Mouse (Mus musculus): ENCODE data around the gene Plekha5. TPM values are rescaled to one million over a fixed set of nuclear protein-coding genes. Genes with fewer than 3 reads are reported as not detected.

Gene Plekha5
- 4.8 and 6.3 TPM in 2 replicates for polyA plus RNA-seq (2015; fragmentation: Nextera tagmentation; extraction: Ambion mirVana)

- under 1% methylated on average over 18 of the region's 65 CpGs for WGBS (ENCODE audit: insufficient replicate concordance)
- H3K27ac ChIP-seq: peak within 1 kb of the TSS; percentile 50
- peak; percentile 9 for DNase-seq
These were observed at the start of gene Plekha5 for GRCm38 (mm10) chr6:140423846-140424200. Gene Plekha5 (plus strand): TSS chr6:140424054.

GRCm38 (mm10) chr6:140375671-140376070, 48.2 kb upstream of the Plekha5 start:
- Histone ChIP-seq H3K27ac (no peak overlapping the region), H3K36me3 (no peaks in the 10 kb centered on the region), H3K9ac (no peak overlapping the region), H3K27me3 (no peaks in the 10 kb centered on the region), H3K9me3 (replicated peaks) (no peaks in the 10 kb centered on the region), H3K4me1 (replicated peaks) (no peaks in the 10 kb centered on the region), H3K4me3 (replicated peaks) (no peak overlapping the region), H3K4me2 (no peak overlapping the region)
- 59% methylated on average over 4 of the region's 4 CpGs for WGBS (ENCODE audit: insufficient replicate concordance)
- ATAC-seq (ENCODE audit: low read depth) (no peak), DNase-seq (no peak)

More at GRCm38 (mm10) chr6:140423846-140424200, at the start of gene Plekha5:
- Histone ChIP-seq H3K4me3 (replicated peaks) (peak within 1 kb of the TSS; percentile 74), H3K9ac (peak within 1 kb of the TSS; percentile 78), H3K4me2 (peak within 1 kb of the TSS; percentile 77), H3K27me3 (peaks cover 26% of the 10 kb centered on the region), H3K9me3 (replicated peaks) (no peaks in the 10 kb centered on the region), H3K36me3 (0 out of 2 replicates have a peak, but pooled peaks cover 3% of the 10 kb centered on the region), H3K4me1 (replicated peaks) (peaks cover 5% of the 10 kb centered on the region; the same call in 1 of the 2 replicates)
- ATAC-seq (ENCODE audit: low read depth): peak; percentile 90

- no peak for ATAC-seq (ENCODE audit: low read depth)
- H3K27me3 ChIP-seq: no peaks in the 10 kb centered on the region
- no peaks in the 10 kb centered on the region for H3K36me3 ChIP-seq
- no peaks in the 10 kb centered on the region for H3K9me3 ChIP-seq (replicated peaks)
- H3K4me2 ChIP-seq: no peak overlapping the region
- H3K9ac ChIP-seq: no peak overlapping the region
- no peak overlapping the region for H3K27ac ChIP-seq
- no peak overlapping the region for H3K4me3 ChIP-seq (replicated peaks)
- DNase-seq: no peak
- 28% methylated on average over 2 of the region's 2 CpGs for WGBS (ENCODE audit: insufficient replicate concordance)
- H3K4me1 ChIP-seq (replicated peaks): no peaks in the 10 kb centered on the region
These were observed 43.3 kb upstream of the Plekha5 start for GRCm38 (mm10) chr6:140380588-140380987.

- no peak overlapping the region for H3K27ac ChIP-seq
- ATAC-seq (ENCODE audit: low read depth) (no peak), DNase-seq (no peak)
- H3K4me1 ChIP-seq (replicated peaks): no peaks in the 10 kb centered on the region
- H3K36me3 ChIP-seq: no peaks in the 10 kb centered on the region
- H3K27me3 ChIP-seq: no peaks in the 10 kb centered on the region
- no peak overlapping the region for H3K4me3 ChIP-seq (replicated peaks)
- no peaks in the 10 kb centered on the region for H3K9me3 ChIP-seq (replicated peaks)
- no peak overlapping the region for H3K4me2 ChIP-seq
- WGBS (ENCODE audit: insufficient replicate concordance): 67% methylated on average over 8 of the region's 8 CpGs
- H3K9ac ChIP-seq: no peak overlapping the region
These were observed 42.7 kb upstream of the Plekha5 start for GRCm38 (mm10) chr6:140381162-140381561.

GRCm38 (mm10) chr6:140383580-140384400, 40.1 kb upstream of the Plekha5 start:
- no peaks in the 10 kb centered on the region for H3K9me3 ChIP-seq (replicated peaks)
- no peaks in the 10 kb centered on the region for H3K27me3 ChIP-seq
- H3K27ac ChIP-seq: no peak overlapping the region
- H3K4me3 ChIP-seq (replicated peaks): no peak overlapping the region
- no peak for DNase-seq
- no peak overlapping the region for H3K4me2 ChIP-seq
- no peaks in the 10 kb centered on the region for H3K4me1 ChIP-seq (replicated peaks)
- ATAC-seq (ENCODE audit: low read depth): no peak
- WGBS (ENCODE audit: insufficient replicate concordance): 68% methylated on average over 10 of the region's 10 CpGs
- H3K36me3 ChIP-seq: no peaks in the 10 kb centered on the region
- no peak overlapping the region for H3K9ac ChIP-seq

- H3K4me2 ChIP-seq: no peak overlapping the region
- ATAC-seq (ENCODE audit: low read depth) (no peak), DNase-seq (no peak)
- H3K4me3 ChIP-seq (replicated peaks): no peak overlapping the region
- no peak overlapping the region for H3K9ac ChIP-seq
- H3K4me1 ChIP-seq (replicated peaks): no peaks in the 10 kb centered on the region
- no peaks in the 10 kb centered on the region for H3K36me3 ChIP-seq
- no peaks in the 10 kb centered on the region for H3K27me3 ChIP-seq
- no peaks in the 10 kb centered on the region; the same call in 1 of the 2 replicates for H3K9me3 ChIP-seq (replicated peaks)
- WGBS (ENCODE audit: insufficient replicate concordance): 80% methylated on average over 7 of the region's 7 CpGs
- no peak overlapping the region for H3K27ac ChIP-seq
These were observed 27.2 kb upstream of the Plekha5 start for GRCm38 (mm10) chr6:140396687-140397086.

- WGBS (ENCODE audit: insufficient replicate concordance): 69% methylated on average over 13 of the region's 13 CpGs
- Histone ChIP-seq H3K27ac (no peak overlapping the region), H3K9ac (no peak overlapping the region), H3K9me3 (replicated peaks) (no peaks in the 10 kb centered on the region), H3K4me3 (replicated peaks) (no peak overlapping the region), H3K27me3 (no peaks in the 10 kb centered on the region), H3K4me1 (replicated peaks) (no peaks in the 10 kb centered on the region), H3K36me3 (no peaks in the 10 kb centered on the region), H3K4me2 (no peak overlapping the region)
- ATAC-seq (ENCODE audit: low read depth): no peak
- no peak for DNase-seq
These were observed 21.0 kb upstream of the Plekha5 start for GRCm38 (mm10) chr6:140402766-140403310.

GRCm38 (mm10) chr6:140411996-140412395, 11.9 kb upstream of the Plekha5 start:
- Histone ChIP-seq H3K4me2 (no peak overlapping the region), H3K27me3 (no peaks in the 10 kb centered on the region), H3K9ac (no peak overlapping the region), H3K27ac (no peak overlapping the region), H3K36me3 (no peaks in the 10 kb centered on the region), H3K9me3 (replicated peaks) (no peaks in the 10 kb centered on the region), H3K4me3 (replicated peaks) (no peak overlapping the region), H3K4me1 (replicated peaks) (no peaks in the 10 kb centered on the region)
- WGBS (ENCODE audit: insufficient replicate concordance): 63% methylated on average over 3 of the region's 3 CpGs
- ATAC-seq (ENCODE audit: low read depth) (no peak), DNase-seq (no peak)

- peak overlapping the region; percentile 78 for H3K9ac ChIP-seq
- DNase-seq: no peak
- peak overlapping the region; percentile 77 for H3K4me2 ChIP-seq
- peak overlapping the region; percentile 74 for H3K4me3 ChIP-seq (replicated peaks)
- ATAC-seq (ENCODE audit: low read depth): no peak
- 12% methylated on average over 29 of the region's 29 CpGs for WGBS (ENCODE audit: insufficient replicate concordance)
- H3K27me3 ChIP-seq: peaks cover 26% of the 10 kb centered on the region
- H3K36me3 ChIP-seq: no peaks in the 10 kb centered on the region
- H3K4me1 ChIP-seq (replicated peaks): peaks cover 5% of the 10 kb centered on the region; the same call in 1 of the 2 replicates
- no peak overlapping the region; the same call in 1 of the 2 replicates for H3K27ac ChIP-seq
- H3K9me3 ChIP-seq (replicated peaks): no peaks in the 10 kb centered on the region
These were observed 611 bp upstream of the Plekha5 start for GRCm38 (mm10) chr6:140423041-140423845.

GRCm38 (mm10) chr6:140424201-140424990, 542 bp downstream of the Plekha5 start:
- Histone ChIP-seq H3K4me2 (peak overlapping the region; percentile 77), H3K27me3 (peaks cover 26% of the 10 kb centered on the region), H3K4me3 (replicated peaks) (peak overlapping the region; percentile 74), H3K9ac (peak overlapping the region; percentile 78), H3K4me1 (replicated peaks) (peaks cover 5% of the 10 kb centered on the region; the same call in 1 of the 2 replicates), H3K27ac (peak overlapping the region; percentile 50), H3K36me3 (0 out of 2 replicates have a peak, but pooled peaks cover 6% of the 10 kb centered on the region), H3K9me3 (replicated peaks) (no peaks in the 10 kb centered on the region)
- WGBS (ENCODE audit: insufficient replicate concordance): under 1% methylated on average over 63 of the region's 72 CpGs
- DNase-seq (peak; percentile 9), ATAC-seq (ENCODE audit: low read depth) (peak; percentile 62)

Data from liver, embryonic 13.5 days (tissue).